Mouse (Mus musculus): ENCODE measurements around the gene Sema5b. TPM values are rescaled to one million over a fixed set of nuclear protein-coding genes. Genes with fewer than 3 reads are reported as not detected.

Sema5b gene
- polyA plus RNA-seq, 1 experiment from 2014 or later = 18.1 TPM

- Histone ChIP-seq H3K27me3 (ENCODE audit: control insufficient read depth, insufficient read depth, low read length) (no peaks in the 10 kb centered on the region), H3K4me3 (ENCODE audit: low read depth, low read length) (no peak overlapping the region), H3K9ac (replicated peaks; ENCODE audit: low read depth, low read length) (0 out of 2 replicates have a peak overlapping the region, but pooled peaks have one; percentile 25), H3K27ac (ENCODE audit: low read depth, low read length) (no peak overlapping the region; the same call in 1 of the 2 replicates), H3K36me3 (ENCODE audit: control insufficient read depth, insufficient read depth, low read length) (no peaks in the 10 kb centered on the region), H3K4me1 (ENCODE audit: control insufficient read depth, insufficient read depth, low read length) (peaks cover 10% of the 10 kb centered on the region; the same call in 1 of the 2 replicates), H3K9me3 (ENCODE audit: control insufficient read depth, low read length) (no peaks in the 10 kb centered on the region), H3K4me2 (ENCODE audit: low read depth, low read length) (no peak overlapping the region)
- peak; percentile 54 for ATAC-seq (ENCODE audit: low read depth)
- WGBS = 38% methylated on average over 23 of the region's 23 CpGs
Observed at GRCm38 (mm10) chr16:35517976-35518951, 22.7 kb upstream of the Sema5b start.

GRCm38 (mm10) chr16:35519245-35519644, 21.7 kb upstream of the Sema5b start:
- Histone ChIP-seq H3K4me2 (ENCODE audit: low read depth, low read length) (no peak overlapping the region), H3K36me3 (ENCODE audit: control insufficient read depth, insufficient read depth, low read length) (no peaks in the 10 kb centered on the region), H3K4me1 (ENCODE audit: control insufficient read depth, insufficient read depth, low read length) (peaks cover 10% of the 10 kb centered on the region; the same call in 1 of the 2 replicates), H3K27me3 (ENCODE audit: control insufficient read depth, insufficient read depth, low read length) (no peaks in the 10 kb centered on the region), H3K27ac (ENCODE audit: low read depth, low read length) (no peak overlapping the region), H3K9ac (replicated peaks; ENCODE audit: low read depth, low read length) (no peak overlapping the region), H3K9me3 (ENCODE audit: control insufficient read depth, low read length) (no peaks in the 10 kb centered on the region), H3K4me3 (ENCODE audit: low read depth, low read length) (no peak overlapping the region)
- no peak; the same call in 1 of the 2 replicates for ATAC-seq (ENCODE audit: low read depth)
- 46% methylated on average over 7 of the region's 7 CpGs for WGBS

GRCm38 (mm10) chr16:35524200-35524599, 16.7 kb upstream of the Sema5b start:
- Histone ChIP-seq H3K27me3 (ENCODE audit: control insufficient read depth, insufficient read depth, low read length) (no peaks in the 10 kb centered on the region), H3K27ac (ENCODE audit: low read depth, low read length) (no peak overlapping the region), H3K4me1 (ENCODE audit: control insufficient read depth, insufficient read depth, low read length) (no peaks in the 10 kb centered on the region), H3K9ac (replicated peaks; ENCODE audit: low read depth, low read length) (no peak overlapping the region), H3K36me3 (ENCODE audit: control insufficient read depth, insufficient read depth, low read length) (no peaks in the 10 kb centered on the region), H3K4me3 (ENCODE audit: low read depth, low read length) (no peak overlapping the region), H3K4me2 (ENCODE audit: low read depth, low read length) (no peak overlapping the region), H3K9me3 (ENCODE audit: control insufficient read depth, low read length) (no peaks in the 10 kb centered on the region)
- no peak for ATAC-seq (ENCODE audit: low read depth)
- WGBS = 58% methylated on average over 4 of the region's 4 CpGs

- Histone ChIP-seq H3K9me3 (ENCODE audit: control insufficient read depth, low read length) (no peaks in the 10 kb centered on the region), H3K27ac (ENCODE audit: low read depth, low read length) (no peak overlapping the region), H3K27me3 (ENCODE audit: control insufficient read depth, insufficient read depth, low read length) (no peaks in the 10 kb centered on the region), H3K4me2 (ENCODE audit: low read depth, low read length) (no peak overlapping the region), H3K4me3 (ENCODE audit: low read depth, low read length) (no peak overlapping the region), H3K36me3 (ENCODE audit: control insufficient read depth, insufficient read depth, low read length) (no peaks in the 10 kb centered on the region), H3K4me1 (ENCODE audit: control insufficient read depth, insufficient read depth, low read length) (no peaks in the 10 kb centered on the region), H3K9ac (replicated peaks; ENCODE audit: low read depth, low read length) (no peak overlapping the region)
- WGBS = 74% methylated on average over 3 of the region's 3 CpGs
- no peak for ATAC-seq (ENCODE audit: low read depth)
Observed at GRCm38 (mm10) chr16:35534630-35535029, 6.3 kb upstream of the Sema5b start.

GRCm38 (mm10) chr16:35537651-35538050, 3.3 kb upstream of the Sema5b start:
- no peaks in the 10 kb centered on the region for H3K36me3 ChIP-seq (ENCODE audit: control insufficient read depth, insufficient read depth, low read length)
- H3K9me3 ChIP-seq (ENCODE audit: control insufficient read depth, low read length) = no peaks in the 10 kb centered on the region
- no peak for ATAC-seq (ENCODE audit: low read depth)
- no peak overlapping the region for H3K9ac ChIP-seq (replicated peaks; ENCODE audit: low read depth, low read length)
- WGBS = 79% methylated on average over 8 of the region's 8 CpGs
- H3K27me3 ChIP-seq (ENCODE audit: control insufficient read depth, insufficient read depth, low read length) = no peaks in the 10 kb centered on the region
- no peak overlapping the region for H3K27ac ChIP-seq (ENCODE audit: low read depth, low read length)
- no peak overlapping the region for H3K4me3 ChIP-seq (ENCODE audit: low read depth, low read length)
- no peak overlapping the region for H3K4me2 ChIP-seq (ENCODE audit: low read depth, low read length)
- H3K4me1 ChIP-seq (ENCODE audit: control insufficient read depth, insufficient read depth, low read length) = peaks cover 5% of the 10 kb centered on the region; the same call in 1 of the 2 replicates

DNA sequence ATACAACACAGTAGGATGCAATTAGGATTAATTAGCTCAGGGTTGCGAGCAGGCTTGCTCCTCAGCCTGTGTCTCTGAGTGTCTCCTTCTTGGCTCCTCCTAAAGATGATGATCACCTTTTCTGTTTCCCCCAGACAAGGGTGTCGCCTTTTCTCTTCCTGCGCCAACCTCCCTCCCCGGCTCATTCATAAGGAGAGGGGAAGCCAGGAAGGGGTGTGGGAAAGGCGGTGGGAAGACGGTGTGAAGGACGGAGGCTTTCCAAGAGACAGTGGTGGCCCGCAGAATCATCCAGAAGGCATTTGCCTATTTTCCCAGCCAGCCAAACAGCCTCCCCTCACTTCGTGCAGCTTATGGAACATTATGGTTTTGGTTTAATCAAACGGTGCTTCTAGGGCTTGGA, 1.9 kb upstream of the Sema5b start:
- H3K4me2 ChIP-seq (ENCODE audit: low read depth, low read length) = no peak overlapping the region
- peaks cover 7% of the 10 kb centered on the region; the same call in 1 of the 2 replicates for H3K4me1 ChIP-seq (ENCODE audit: control insufficient read depth, insufficient read depth, low read length)
- no peak for ATAC-seq (ENCODE audit: low read depth)
- H3K36me3 ChIP-seq (ENCODE audit: control insufficient read depth, insufficient read depth, low read length) = no peaks in the 10 kb centered on the region
- WGBS = 54% methylated on average over 9 of the region's 10 CpGs
- H3K27ac ChIP-seq (ENCODE audit: low read depth, low read length) = no peak overlapping the region
- no peak overlapping the region for H3K4me3 ChIP-seq (ENCODE audit: low read depth, low read length)
- H3K9me3 ChIP-seq (ENCODE audit: control insufficient read depth, low read length) = no peaks in the 10 kb centered on the region
- H3K27me3 ChIP-seq (ENCODE audit: control insufficient read depth, insufficient read depth, low read length) = no peaks in the 10 kb centered on the region
- no peak overlapping the region for H3K9ac ChIP-seq (replicated peaks; ENCODE audit: low read depth, low read length)

GRCm38 (mm10) chr16:35540333-35541116, 420 bp upstream of the Sema5b start:
- under 1% methylated on average over 23 of the region's 23 CpGs for WGBS

DNA sequence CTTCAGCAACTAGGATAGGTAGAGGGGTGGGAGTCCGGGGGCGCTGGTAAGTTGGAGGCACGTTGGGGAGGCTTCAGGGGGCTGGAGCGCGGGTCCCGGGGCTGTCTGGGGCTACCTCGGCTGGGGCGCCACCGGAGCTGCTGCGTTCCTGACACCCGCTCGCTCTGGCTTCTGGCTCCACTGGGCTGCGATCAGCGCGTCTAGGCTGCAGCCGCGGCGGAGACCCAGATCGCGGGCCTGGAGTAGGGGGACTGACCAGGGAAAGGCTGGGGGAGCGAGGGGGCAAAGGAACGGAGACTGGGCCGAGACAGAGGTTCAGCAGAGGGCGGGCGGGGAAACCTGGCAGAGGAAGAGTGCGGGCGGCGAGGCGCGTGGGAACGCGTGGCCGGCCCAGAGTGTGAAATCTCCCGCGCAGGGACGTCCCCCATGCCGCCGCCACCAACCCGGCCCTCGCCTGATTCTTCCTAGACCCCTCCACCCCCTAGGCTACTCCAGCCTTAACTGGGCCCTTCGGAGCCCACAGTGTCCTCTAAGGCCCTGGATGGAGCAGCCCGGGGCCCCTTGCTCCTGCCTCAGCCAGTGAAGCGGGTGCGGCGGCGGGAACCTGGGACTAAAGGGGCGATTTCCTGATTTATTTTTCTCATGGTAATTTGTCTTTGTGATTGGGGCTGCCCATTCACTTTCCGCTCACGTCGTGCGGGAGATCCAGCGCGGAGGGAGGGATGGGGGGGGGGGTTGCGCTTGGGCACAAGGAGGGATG, 896 bp downstream of the Sema5b start:
- under 1% methylated on average over 49 of the region's 54 CpGs for WGBS
- H3K27ac ChIP-seq (ENCODE audit: low read depth, low read length) = peak overlapping the region; percentile 61
- H3K9me3 ChIP-seq (ENCODE audit: control insufficient read depth, low read length) = no peaks in the 10 kb centered on the region
- H3K9ac ChIP-seq (replicated peaks; ENCODE audit: low read depth, low read length) = peak overlapping the region; percentile 66
- H3K36me3 ChIP-seq (ENCODE audit: control insufficient read depth, insufficient read depth, low read length) = no peaks in the 10 kb centered on the region
- H3K4me2 ChIP-seq (ENCODE audit: low read depth, low read length) = peak overlapping the region; percentile 86
- ATAC-seq (ENCODE audit: low read depth) = peak; percentile 58
- H3K4me1 ChIP-seq (ENCODE audit: control insufficient read depth, insufficient read depth, low read length) = peaks cover 7% of the 10 kb centered on the region; the same call in 1 of the 2 replicates
- H3K27me3 ChIP-seq (ENCODE audit: control insufficient read depth, insufficient read depth, low read length) = no peaks in the 10 kb centered on the region
- H3K4me3 ChIP-seq (ENCODE audit: low read depth, low read length) = peak overlapping the region; percentile 76

More at GRCm38 (mm10) chr16:35540333-35541116, 420 bp upstream of the Sema5b start:
- Histone ChIP-seq H3K27me3 (ENCODE audit: control insufficient read depth, insufficient read depth, low read length) (no peaks in the 10 kb centered on the region), H3K9ac (replicated peaks; ENCODE audit: low read depth, low read length) (no peak overlapping the region), H3K36me3 (ENCODE audit: control insufficient read depth, insufficient read depth, low read length) (no peaks in the 10 kb centered on the region), H3K4me3 (ENCODE audit: low read depth, low read length) (peak overlapping the region; percentile 76), H3K4me1 (ENCODE audit: control insufficient read depth, insufficient read depth, low read length) (peaks cover 7% of the 10 kb centered on the region; the same call in 1 of the 2 replicates), H3K9me3 (ENCODE audit: control insufficient read depth, low read length) (no peaks in the 10 kb centered on the region), H3K27ac (ENCODE audit: low read depth, low read length) (no peak overlapping the region; the same call in 1 of the 2 replicates), H3K4me2 (ENCODE audit: low read depth, low read length) (peak overlapping the region; percentile 86)
- peak; percentile 35; the same call in 1 of the 2 replicates for ATAC-seq (ENCODE audit: low read depth)
